Comparison of ENCODE assay signal across 33 mouse cellular contexts in genomic region chr11:55984643-55985042, GRCm38 (mm10). TPM values are rescaled to one million over a fixed set of nuclear protein-coding genes. Genes with fewer than 3 reads are reported as not detected.
"Had no signal": no experiment of that assay in that cellular context is flagged by ENCODE, and none has a peak within 500 bp of the region (broad histone marks: within the 10 kb centered on the region; RNA-seq: fewer than 3 reads in every experiment).

No protein-coding gene starts in this region.

- H3K4me3 ChIP-seq: embryonic facial prominence, embryonic 10.5 days; embryonic facial prominence, embryonic 12.5 days; embryonic facial prominence, embryonic 13.5 days; embryonic facial prominence, embryonic 15.5 days; erythroblast, embryonic 14.5 days; forebrain, embryonic 10.5 days; forebrain, embryonic 12.5 days; forebrain, embryonic 13.5 days; forebrain, embryonic 15.5 days; gastrocnemius, adult 2 months; heart, adult 2 months; heart, embryonic 10.5 days had no signal

- H3K36me3 ChIP-seq: embryonic facial prominence, embryonic 10.5 days; embryonic facial prominence, embryonic 12.5 days; embryonic facial prominence, embryonic 13.5 days; embryonic facial prominence, embryonic 15.5 days; forebrain, embryonic 10.5 days; forebrain, embryonic 12.5 days; forebrain, embryonic 15.5 days; heart, embryonic 10.5 days had no signal

- H3K4me2 ChIP-seq: embryonic facial prominence, embryonic 12.5 days; embryonic facial prominence, embryonic 13.5 days; embryonic facial prominence, embryonic 15.5 days; forebrain, embryonic 12.5 days; forebrain, embryonic 13.5 days; forebrain, embryonic 15.5 days had no signal

- H3K9me3 ChIP-seq: embryonic facial prominence, embryonic 10.5 days; embryonic facial prominence, embryonic 12.5 days; embryonic facial prominence, embryonic 13.5 days; embryonic facial prominence, embryonic 15.5 days; forebrain, embryonic 10.5 days; forebrain, embryonic 12.5 days; forebrain, embryonic 13.5 days; forebrain, embryonic 15.5 days; heart, embryonic 10.5 days had no signal

- H3K27ac ChIP-seq: embryonic facial prominence, embryonic 10.5 days; embryonic facial prominence, embryonic 12.5 days; embryonic facial prominence, embryonic 13.5 days; embryonic facial prominence, embryonic 15.5 days; forebrain, embryonic 10.5 days; forebrain, embryonic 12.5 days; forebrain, embryonic 13.5 days; forebrain, embryonic 15.5 days; gastrocnemius, adult 2 months; heart, adult 2 months; heart, embryonic 10.5 days had no signal

- H3K4me1 ChIP-seq: embryonic facial prominence, embryonic 10.5 days; embryonic facial prominence, embryonic 12.5 days; embryonic facial prominence, embryonic 13.5 days; embryonic facial prominence, embryonic 15.5 days; forebrain, embryonic 10.5 days; forebrain, embryonic 12.5 days; forebrain, embryonic 13.5 days; forebrain, embryonic 15.5 days; heart, embryonic 10.5 days had no signal

- DNase-seq: cerebellum, adult 9-11 months; cerebellum, postnatal 10 days; cerebellum, postnatal 14 days; cerebellum, postnatal 25 days; cerebellum, postnatal 36 days; embryo, embryonic 11 days; forebrain, postnatal 0 days; gastrocnemius, adult 2 months; gastrocnemius, postnatal 10 days; gastrocnemius, postnatal 14 days; gastrocnemius, postnatal 25 days; gastrocnemius, postnatal 36 days; heart, adult 11 months; heart, adult 18-20 months; heart, adult 2 months had no signal

- H3K9ac ChIP-seq: embryonic facial prominence, embryonic 12.5 days; embryonic facial prominence, embryonic 13.5 days; embryonic facial prominence, embryonic 15.5 days; forebrain, embryonic 12.5 days; forebrain, embryonic 13.5 days; forebrain, embryonic 15.5 days; forebrain, postnatal 0 days had no signal

- H3K27me3 ChIP-seq: embryonic facial prominence, embryonic 12.5 days; embryonic facial prominence, embryonic 13.5 days; embryonic facial prominence, embryonic 15.5 days; forebrain, embryonic 12.5 days; forebrain, embryonic 13.5 days; forebrain, embryonic 15.5 days had no signal

RNA-seq across cellular contexts. Expression of gene Nmur2, which starts 56.2 kb away (rescaled TPM):
- total RNA-seq: common myeloid progenitor, adult 5-6 weeks; gastrocnemius, adult 18-20 months; gastrocnemius, adult 2 months; gastrocnemius, adult 8-10 months; gastrocnemius, postnatal 10 days; gastrocnemius, postnatal 14 days; gastrocnemius, postnatal 25 days; gastrocnemius, postnatal 36 days; gastrocnemius, postnatal 4 days; granulocyte monocyte progenitor cell, adult 5-6 weeks; heart, adult 18-20 months; heart, adult 2 months; heart, adult 8-10 months had no signal
- polyA plus RNA-seq: cortical plate, adult 2 months; embryonic facial prominence, embryonic 10.5 days; erythroblast, embryonic 14.5 days; forebrain, embryonic 10.5 days; forebrain, embryonic 11.5 days; forebrain, embryonic 12.5 days; heart, adult 2 months had no signal
